Mouse (Mus musculus) bone marrow macrophage, adult 2 months (primary cell): ENCODE results near the gene Defb45.

Experiments
- CTCF ChIP-seq: IDR thresholded peaks from 2 replicates; pipeline ENCODE4 v1.5.1; 2012; ENCODE audit warnings: low read depth, mild to moderate bottlenecking, low read length, moderate library complexity
- POLR2A ChIP-seq: IDR thresholded peaks from 2 replicates; pipeline ENCODE4 v1.6.1; 2012; ENCODE audit warnings: mild to moderate bottlenecking, low read depth, low read length, borderline replicate concordance

- TF ChIP-seq CTCF (no peak), POLR2A (no peak)
Measured at GRCm38 (mm10) chr2:152569881-152570280, 29.3 kb downstream of the Defb45 start.
